Mouse (Mus musculus): ENCODE results near the gene Tecpr2. TPM values are rescaled to one million over a fixed set of nuclear protein-coding genes. Genes with fewer than 3 reads are reported as not detected.

Gene Tecpr2
- polyA plus RNA-seq, 1 experiment = 4.0 TPM

- Histone ChIP-seq H3K4me1 (peaks cover 73% of the 10 kb centered on the region), H3K4me3 (replicated peaks) (peak overlapping the region; percentile 54), H3K36me3 (replicated peaks; ENCODE audit: low read length) (peaks cover 74% of the 10 kb centered on the region), H3K27me3 (replicated peaks) (peaks cover 8% of the 10 kb centered on the region), H3K9me3 (peaks cover 8% of the 10 kb centered on the region; the same call in 1 of the 2 replicates)
- no peak for TF ChIP-seq GATA1 (IDR thresholded peaks at IDR 0.05; ENCODE audit: borderline replicate concordance, low read length)
Observed at GRCm38 (mm10) chr12:110974726-110975125, 85.7 kb downstream of the Tecpr2 start.

DNA sequence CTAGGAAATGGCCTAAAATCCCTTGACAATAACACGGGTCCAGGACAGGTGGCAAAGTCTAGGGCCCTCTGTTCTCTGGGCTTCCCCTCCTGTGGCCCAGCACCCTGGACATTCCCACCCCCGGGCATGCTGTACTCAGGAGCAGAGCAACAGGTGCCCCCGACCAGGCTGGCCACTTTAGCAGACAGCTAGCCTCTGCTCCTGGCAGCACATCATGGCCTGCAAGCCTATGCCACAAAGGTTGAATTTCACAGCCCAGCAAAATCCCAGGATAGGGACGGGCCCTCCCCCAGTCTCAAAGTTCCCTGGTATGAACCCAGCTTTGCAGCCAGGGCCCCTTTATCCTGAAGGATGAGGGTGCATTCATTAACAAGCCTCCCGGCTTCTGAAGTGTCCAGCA lies 86.3 kb downstream of the Tecpr2 start:
- H3K4me3 ChIP-seq (replicated peaks) = peak overlapping the region; percentile 47
- no peak for TF ChIP-seq FLI1 (IDR thresholded peaks at IDR 0.05; ENCODE audit: low read length)
- TF ChIP-seq GATA1 (IDR thresholded peaks at IDR 0.05; ENCODE audit: borderline replicate concordance, low read length) = no peak
- peaks cover 12% of the 10 kb centered on the region for H3K27me3 ChIP-seq (replicated peaks)
- peaks cover 8% of the 10 kb centered on the region; the same call in 1 of the 2 replicates for H3K9me3 ChIP-seq
- peaks cover 74% of the 10 kb centered on the region for H3K4me1 ChIP-seq
- peaks cover 68% of the 10 kb centered on the region for H3K36me3 ChIP-seq (replicated peaks; ENCODE audit: low read length)

- H3K36me3 ChIP-seq (replicated peaks; ENCODE audit: low read length) = peaks cover 62% of the 10 kb centered on the region
- H3K4me1 ChIP-seq = peaks cover 73% of the 10 kb centered on the region
- H3K27me3 ChIP-seq (replicated peaks) = peaks cover 14% of the 10 kb centered on the region
- peaks cover 8% of the 10 kb centered on the region; the same call in 1 of the 2 replicates for H3K9me3 ChIP-seq
- TF ChIP-seq FLI1 (IDR thresholded peaks at IDR 0.05; ENCODE audit: low read length) (no peak), GATA1 (IDR thresholded peaks at IDR 0.05; ENCODE audit: borderline replicate concordance, low read length) (no peak)
- peak overlapping the region; percentile 51 for H3K4me3 ChIP-seq (replicated peaks)
Observed at GRCm38 (mm10) chr12:110975838-110976468, 86.9 kb downstream of the Tecpr2 start.

DNA sequence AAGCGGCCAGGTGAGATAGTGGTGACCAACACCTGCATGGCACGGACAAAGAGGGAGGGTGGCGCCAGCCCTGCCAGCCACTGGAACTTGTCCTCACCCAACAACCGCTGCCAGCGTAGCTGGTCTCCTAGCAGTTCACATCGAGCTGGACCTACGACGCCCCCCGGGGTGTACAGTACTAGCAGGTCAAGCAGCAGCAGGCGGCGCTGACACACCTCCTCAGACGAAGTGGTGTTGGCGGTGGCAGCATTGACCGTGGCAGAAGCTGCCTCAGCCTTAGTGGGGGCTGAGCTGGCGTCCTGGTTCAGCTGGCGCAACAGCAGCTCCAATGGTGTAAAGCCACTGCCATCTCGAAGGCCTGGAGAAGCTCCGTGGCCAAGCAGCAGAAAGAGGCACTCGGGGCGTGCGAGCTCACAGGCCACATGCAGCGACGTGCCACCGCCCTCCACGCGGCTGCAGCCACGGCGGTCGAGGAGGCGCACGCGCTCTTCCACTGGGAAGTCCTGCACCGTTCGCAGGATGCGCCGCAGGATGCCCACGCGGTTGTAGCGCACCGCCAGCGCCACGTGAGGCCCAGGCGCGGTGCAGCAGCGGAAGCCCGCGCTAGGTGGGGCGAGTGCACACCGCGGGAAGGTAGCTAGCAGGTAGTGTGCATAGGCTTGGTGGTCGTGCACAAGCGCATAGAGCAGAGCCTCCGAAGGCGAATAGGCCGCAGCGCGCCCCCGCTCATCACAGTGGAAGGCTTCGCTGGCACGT lies 87.7 kb downstream of the Tecpr2 start:
- no peak for TF ChIP-seq FLI1 (IDR thresholded peaks at IDR 0.05; ENCODE audit: low read length)
- no peak for TF ChIP-seq GATA1 (IDR thresholded peaks at IDR 0.05; ENCODE audit: borderline replicate concordance, low read length)
- peaks cover 54% of the 10 kb centered on the region for H3K36me3 ChIP-seq (replicated peaks; ENCODE audit: low read length)

DNA sequence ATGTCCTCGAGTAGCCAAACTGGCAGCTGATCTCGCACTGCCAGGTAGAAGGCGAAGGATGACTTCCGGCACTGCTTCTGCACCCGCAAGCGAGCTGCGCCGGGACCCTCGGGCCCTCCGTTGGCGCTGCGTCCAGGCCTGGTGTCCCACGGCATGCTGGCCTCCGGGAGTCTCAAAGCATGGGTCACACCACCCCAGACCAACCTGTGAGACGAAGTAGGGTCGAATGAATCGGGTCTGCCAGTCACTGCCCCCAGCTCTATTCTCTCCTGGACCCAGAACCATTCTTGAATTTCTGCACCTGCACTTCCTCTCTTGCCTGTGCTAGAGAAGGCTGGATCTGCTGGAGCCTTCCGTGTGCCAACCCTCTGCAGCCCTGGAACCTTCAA lies 88.3 kb downstream of the Tecpr2 start:
- Histone ChIP-seq H3K4me3 (replicated peaks) (peak overlapping the region; percentile 4), H3K4me1 (peaks cover 72% of the 10 kb centered on the region), H3K9me3 (peaks cover 8% of the 10 kb centered on the region; the same call in 1 of the 2 replicates), H3K36me3 (replicated peaks; ENCODE audit: low read length) (peaks cover 50% of the 10 kb centered on the region), H3K27me3 (replicated peaks) (peaks cover 20% of the 10 kb centered on the region)
- no peak for TF ChIP-seq FLI1 (IDR thresholded peaks at IDR 0.05; ENCODE audit: low read length)

More for the DNA sequence above, 87.7 kb downstream of the Tecpr2 start:
- peak overlapping the region; percentile 53 for H3K4me3 ChIP-seq (replicated peaks)
- H3K27me3 ChIP-seq (replicated peaks) = peaks cover 18% of the 10 kb centered on the region
- peaks cover 8% of the 10 kb centered on the region; the same call in 1 of the 2 replicates for H3K9me3 ChIP-seq
- peaks cover 72% of the 10 kb centered on the region for H3K4me1 ChIP-seq

DNA sequence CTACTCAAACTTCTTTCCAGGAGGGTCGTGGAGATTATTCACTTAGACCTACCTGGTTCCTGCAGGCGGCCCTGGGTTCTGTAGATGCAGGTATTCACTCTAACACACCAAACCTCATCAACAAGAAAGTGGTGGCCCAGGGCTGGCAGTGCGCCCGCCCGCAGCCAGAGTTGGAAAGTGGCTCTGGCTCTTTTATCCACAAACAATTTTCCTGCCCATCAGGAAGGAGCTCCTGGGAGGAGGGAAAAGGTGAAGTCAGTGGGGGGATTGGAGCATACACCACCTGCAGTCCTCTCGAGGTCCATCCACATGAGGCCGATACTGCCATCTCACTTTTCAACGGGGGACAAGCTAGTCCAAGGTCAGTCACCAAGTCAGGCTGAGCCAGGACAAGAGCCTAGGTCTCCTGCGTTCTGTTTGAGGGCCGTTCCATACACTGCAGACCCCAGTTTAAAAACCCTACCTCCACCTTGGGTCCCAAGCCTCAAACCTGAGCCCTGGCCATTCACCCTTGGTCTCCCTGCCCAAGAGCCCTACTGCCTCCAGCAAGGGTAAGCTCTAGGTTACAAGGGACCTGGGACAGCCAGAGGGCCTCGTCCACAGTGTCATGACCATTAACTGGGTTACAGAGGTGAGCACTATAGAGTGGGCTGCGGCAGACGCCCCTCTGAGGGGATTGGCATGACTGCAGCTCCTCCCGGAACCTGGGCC lies 89.0 kb downstream of the Tecpr2 start:
- Histone ChIP-seq H3K36me3 (replicated peaks; ENCODE audit: low read length) (peaks cover 44% of the 10 kb centered on the region), H3K4me3 (replicated peaks) (peak overlapping the region; percentile 95), H3K9me3 (peaks cover 8% of the 10 kb centered on the region; the same call in 1 of the 2 replicates), H3K4me1 (peaks cover 68% of the 10 kb centered on the region), H3K27me3 (replicated peaks) (peaks cover 24% of the 10 kb centered on the region)
- no peak for TF ChIP-seq GATA1 (IDR thresholded peaks at IDR 0.05; ENCODE audit: borderline replicate concordance, low read length)
- TF ChIP-seq FLI1 (IDR thresholded peaks at IDR 0.05; ENCODE audit: low read length) = no peak

- H3K4me1 ChIP-seq = peaks cover 68% of the 10 kb centered on the region
- TF ChIP-seq FLI1 (IDR thresholded peaks at IDR 0.05; ENCODE audit: low read length) (no peak), GATA1 (IDR thresholded peaks at IDR 0.05; ENCODE audit: borderline replicate concordance, low read length) (no peak)
- H3K27me3 ChIP-seq (replicated peaks) = peaks cover 27% of the 10 kb centered on the region
- peaks cover 37% of the 10 kb centered on the region for H3K36me3 ChIP-seq (replicated peaks; ENCODE audit: low read length)
- peaks cover 8% of the 10 kb centered on the region; the same call in 1 of the 2 replicates for H3K9me3 ChIP-seq
- peak within 1 kb of the TSS; percentile 95 for H3K4me3 ChIP-seq (replicated peaks)
Observed at GRCm38 (mm10) chr12:110978607-110979406, 89.7 kb downstream of the Tecpr2 start, which contains the start of gene Ankrd9. Gene Ankrd9 (minus strand): TSS chr12:110979040.

- H3K9me3 ChIP-seq = peaks cover 8% of the 10 kb centered on the region; the same call in 1 of the 2 replicates
- TF ChIP-seq GATA1 (IDR thresholded peaks at IDR 0.05; ENCODE audit: borderline replicate concordance, low read length) (no peak), FLI1 (IDR thresholded peaks at IDR 0.05; ENCODE audit: low read length) (no peak)
- peaks cover 28% of the 10 kb centered on the region for H3K36me3 ChIP-seq (replicated peaks; ENCODE audit: low read length)
- no peak overlapping the region for H3K4me3 ChIP-seq (replicated peaks)
- peaks cover 68% of the 10 kb centered on the region for H3K4me1 ChIP-seq
- peaks cover 35% of the 10 kb centered on the region for H3K27me3 ChIP-seq (replicated peaks)
Observed at GRCm38 (mm10) chr12:110979808-110980207, 90.7 kb downstream of the Tecpr2 start.

DNA sequence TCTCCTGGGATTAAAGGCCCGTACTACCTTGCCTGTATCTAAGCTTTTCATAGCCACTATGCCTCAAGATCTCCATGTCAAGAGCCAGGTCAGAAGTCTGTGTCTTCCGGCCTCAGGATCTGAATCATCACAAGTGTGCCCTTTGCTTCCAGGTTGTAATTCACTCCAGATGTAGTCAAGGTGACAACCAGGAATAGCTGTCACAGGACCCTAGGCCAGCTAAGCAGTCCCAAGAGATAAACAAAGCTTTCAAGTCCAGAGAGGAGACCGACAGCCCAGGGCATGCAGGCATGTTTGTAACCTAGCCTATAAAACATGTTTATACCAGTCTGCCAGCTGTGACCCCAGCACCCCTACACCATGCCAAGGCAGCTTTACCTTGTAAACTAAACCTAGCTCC lies 92.7 kb downstream of the Tecpr2 start:
- no peak for TF ChIP-seq FLI1 (IDR thresholded peaks at IDR 0.05; ENCODE audit: low read length)
- TF ChIP-seq GATA1 (IDR thresholded peaks at IDR 0.05; ENCODE audit: borderline replicate concordance, low read length) = no peak
- Histone ChIP-seq H3K27me3 (replicated peaks) (peaks cover 42% of the 10 kb centered on the region), H3K4me3 (replicated peaks) (no peak overlapping the region), H3K9me3 (peaks cover 6% of the 10 kb centered on the region; the same call in 1 of the 2 replicates), H3K36me3 (replicated peaks; ENCODE audit: low read length) (peaks cover 11% of the 10 kb centered on the region), H3K4me1 (peaks cover 66% of the 10 kb centered on the region)

All from megakaryocyte, embryonic 14.5 days (primary cell).